Mouse (Mus musculus) embryo, embryonic 10.5 days (tissue): ENCODE measurements at regions not wholly inside any gene's neighbourhood (a gene's known extent, or its start where the extent isn't known, plus 50 kb on each side); places are given as distances from the start of the nearest gene placed in this dataset.

Experiments
- DNase-seq: peaks from one replicate; pipeline ENCODE4 v3.0.0-alpha.2; 2015; ENCODE audit warnings: low spot score

DNA sequence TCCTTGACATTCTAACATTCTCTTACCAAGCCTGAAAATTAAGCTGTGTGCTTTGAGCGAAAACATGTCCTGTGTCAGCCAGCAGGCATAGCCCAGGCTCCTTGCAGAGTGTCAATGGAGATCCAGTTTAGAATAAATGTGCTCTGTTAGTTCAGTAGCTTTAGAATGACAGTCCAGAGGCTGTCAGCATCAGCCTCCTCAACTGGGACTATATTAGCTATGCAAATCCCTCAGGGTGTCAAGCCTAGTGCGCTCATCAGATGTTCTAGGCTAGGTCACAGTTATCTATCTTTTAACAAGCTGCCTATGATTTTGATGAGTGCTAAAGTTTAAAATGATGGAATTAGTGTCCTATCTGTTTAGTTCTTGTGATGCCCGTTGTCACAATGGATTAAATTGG is 281.7 kb upstream of the Btbd3 start:
- DNase-seq, result no peak

DNA sequence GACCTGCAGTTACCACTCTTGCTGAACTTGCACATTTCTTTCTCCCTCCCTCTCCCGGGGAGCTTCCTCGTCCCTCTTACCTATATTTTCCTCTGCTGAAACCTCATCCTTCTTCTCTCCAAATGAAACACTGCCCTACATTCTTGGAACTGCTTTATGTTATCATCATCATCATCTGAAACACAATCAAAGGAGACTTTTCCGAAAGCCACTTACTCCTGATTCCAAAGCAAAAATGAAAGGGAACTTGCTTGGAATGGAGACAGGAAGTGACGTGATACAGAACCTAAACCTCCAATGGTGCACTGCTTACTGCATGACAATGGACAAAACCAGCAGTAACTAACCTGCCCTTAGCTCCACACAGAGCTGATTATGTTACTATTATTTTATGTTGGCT is 287.2 kb upstream of the Btbd3 start:
- DNase-seq, result no peak

DNA sequence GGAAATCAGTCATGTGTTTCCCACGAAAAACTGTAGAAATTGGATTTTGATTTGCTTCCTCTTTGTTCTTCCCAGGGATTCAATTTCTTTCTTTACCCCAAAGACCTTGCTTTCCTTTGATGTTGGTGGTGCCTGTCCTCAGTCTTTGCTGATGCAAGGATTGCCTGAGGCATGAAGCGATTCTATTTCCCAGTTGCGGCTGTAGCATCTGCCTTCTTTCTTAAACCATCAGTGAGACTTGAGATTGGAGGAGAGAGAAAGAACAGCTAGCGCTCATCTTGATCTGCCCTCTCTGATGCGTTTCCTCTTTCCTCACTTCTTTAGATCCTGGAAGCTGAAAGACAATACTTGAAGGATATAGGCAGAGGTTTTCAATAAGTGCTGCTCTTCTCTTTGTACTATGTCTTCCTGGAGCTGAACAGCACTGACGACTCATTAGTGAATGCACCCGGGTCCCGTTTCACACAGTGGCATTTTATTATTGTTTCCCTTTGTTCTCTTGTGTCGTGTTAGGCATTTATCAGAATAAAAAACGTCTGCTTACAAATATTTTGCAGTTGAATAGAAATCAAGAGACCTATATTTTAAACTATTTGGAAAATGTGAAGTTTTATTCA is 289.8 kb upstream of the Btbd3 start:
- DNase-seq, result peak; percentile 12

DNA sequence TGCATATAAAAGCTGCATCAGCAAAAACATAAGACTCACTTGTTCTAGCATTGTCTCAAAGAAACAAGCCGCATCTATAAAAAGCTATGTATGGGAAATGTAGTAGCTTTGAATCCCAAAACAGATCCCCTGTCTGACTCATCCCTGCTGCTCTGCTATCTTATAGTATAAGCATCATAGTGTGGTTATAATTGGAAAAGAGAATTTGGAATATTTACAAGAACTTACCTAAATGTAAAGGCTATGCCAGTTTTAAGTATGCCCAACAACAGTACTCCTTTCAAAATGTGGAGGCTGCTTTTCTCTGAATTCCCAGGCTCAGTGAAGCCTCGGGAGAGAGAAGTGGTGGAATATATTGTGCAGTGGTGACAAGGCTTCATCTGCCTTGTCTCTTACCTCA is 301.5 kb upstream of the Btbd3 start:
- DNase-seq, result no peak

DNA sequence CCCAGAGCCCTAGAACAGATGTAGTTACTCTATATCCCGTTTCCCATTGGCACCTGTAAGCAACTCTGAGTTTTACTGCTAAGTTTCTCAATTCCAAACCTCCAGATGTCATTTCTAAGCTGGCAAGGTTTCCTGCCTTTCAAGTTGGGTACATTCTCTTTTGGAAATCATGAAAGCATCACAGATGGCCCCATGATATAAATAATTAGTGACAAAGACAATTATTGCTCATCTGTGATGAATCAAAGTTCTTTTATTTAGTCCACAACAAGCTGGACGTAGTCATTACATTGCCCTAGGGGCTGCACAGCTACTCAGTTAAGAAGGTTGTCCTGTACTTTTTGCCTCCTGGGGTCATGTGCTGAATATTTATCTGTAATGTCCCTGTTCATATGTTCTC is 303.2 kb upstream of the Btbd3 start:
- DNase-seq, result no peak

DNA sequence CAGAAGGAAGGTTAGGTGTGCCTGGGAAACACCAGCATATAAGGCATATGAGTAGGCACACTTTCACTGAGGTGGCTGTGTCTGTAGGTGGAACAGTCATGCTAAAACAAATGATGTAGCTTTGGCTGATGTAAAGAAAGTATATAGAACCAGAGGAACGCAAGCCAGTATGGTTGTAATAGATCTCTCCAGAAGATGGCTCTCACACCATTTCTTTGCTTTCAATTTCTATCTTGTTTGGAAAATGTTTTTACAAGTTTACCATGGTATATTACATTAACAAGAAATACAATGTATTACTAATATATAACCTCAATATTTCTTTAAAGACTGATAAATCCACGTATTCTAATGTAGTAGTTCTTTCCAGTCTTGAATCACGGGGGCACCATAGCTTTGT is 304.4 kb upstream of the Btbd3 start:
- no peak for DNase-seq

DNA sequence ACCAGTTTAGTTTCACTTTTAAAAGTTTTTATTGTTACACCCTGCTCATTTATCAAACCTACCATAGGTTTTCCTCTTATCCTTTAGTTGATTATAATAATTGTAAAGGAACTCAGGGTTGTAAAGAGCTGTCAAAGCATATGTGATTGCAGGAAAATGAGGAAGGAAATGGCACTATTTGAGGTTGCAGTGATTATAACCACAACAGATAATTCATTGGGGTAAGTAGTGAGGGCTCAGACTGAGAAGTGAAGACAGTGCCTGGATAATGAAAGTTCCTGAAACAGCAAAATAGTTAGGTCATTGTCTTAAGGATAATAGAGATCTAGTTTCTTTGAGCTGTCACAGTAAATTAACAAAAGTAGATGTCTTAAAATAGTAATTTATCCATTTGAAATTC is 305.4 kb upstream of the Btbd3 start:
- no peak for DNase-seq

DNA sequence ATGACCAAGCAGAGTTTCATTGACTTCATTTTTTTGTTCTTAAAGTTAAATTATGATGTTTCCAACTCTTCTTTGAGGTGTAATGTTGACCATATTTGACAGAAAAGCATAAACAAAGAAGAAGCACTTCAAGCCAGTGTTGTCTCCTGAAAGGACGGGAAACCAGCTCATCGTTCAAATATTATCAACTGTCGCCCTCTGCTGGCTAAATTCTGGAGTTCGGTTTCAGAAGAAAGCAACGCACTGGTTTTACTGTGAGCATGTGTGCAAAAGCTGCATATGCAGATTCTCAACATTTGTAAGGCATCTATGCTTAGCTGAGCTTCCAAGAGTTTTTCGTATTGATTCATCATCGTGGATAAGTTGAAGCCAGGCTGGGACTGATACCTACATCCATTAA is 313.6 kb upstream of the Btbd3 start:
- DNase-seq, result peak; percentile 97

DNA sequence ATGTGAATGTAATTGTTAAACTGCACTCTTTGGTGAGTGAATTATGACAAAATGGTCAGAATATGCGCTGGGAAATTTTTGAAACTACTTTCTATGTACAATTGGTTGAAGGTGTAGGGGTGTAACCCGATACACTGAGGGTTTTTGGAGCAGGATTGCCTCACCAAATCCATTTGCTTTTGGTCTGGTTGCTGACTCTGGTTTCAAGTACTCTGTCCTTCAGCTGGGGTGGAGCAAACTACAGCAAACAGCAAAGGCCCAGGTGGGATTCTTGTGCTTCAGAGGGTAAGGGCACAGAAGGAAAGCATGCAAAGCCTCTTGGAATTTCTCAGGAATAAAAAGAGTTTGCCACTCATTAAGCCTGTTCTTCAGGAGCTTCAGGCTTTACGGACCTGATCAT is 316.8 kb upstream of the Btbd3 start:
- DNase-seq, result peak; percentile 6

DNA sequence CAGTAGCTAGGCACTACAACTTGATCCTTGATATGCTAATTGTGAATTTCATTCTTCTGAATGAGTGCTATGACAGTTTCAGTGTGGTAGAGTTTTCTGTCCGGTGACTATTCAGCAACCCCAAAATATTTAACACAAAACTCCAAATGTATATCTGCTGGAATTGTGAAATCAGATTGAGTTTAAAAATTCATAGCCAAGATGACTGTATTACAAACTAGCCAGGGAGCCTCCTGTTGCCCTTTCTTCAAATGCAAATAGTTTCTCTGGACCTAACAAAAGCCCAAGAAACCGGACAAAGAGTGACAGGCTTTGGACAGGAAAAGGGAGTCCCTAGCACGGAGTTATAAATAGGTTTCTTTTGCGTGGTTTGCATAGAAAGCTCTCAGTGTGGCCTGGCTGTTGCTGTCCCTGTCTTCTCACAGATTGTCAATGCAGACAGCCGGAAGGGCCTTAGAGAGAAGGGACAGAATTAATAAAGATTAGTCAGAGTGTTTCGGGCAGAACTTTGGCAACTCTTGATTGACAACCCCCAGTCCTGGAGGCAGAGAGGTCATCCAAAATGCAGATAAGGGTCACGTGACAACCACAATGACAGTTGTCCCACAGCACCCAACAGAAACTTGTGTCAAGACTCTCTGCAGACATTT is 317.4 kb upstream of the Btbd3 start:
- DNase-seq, result peak; percentile 62

DNA sequence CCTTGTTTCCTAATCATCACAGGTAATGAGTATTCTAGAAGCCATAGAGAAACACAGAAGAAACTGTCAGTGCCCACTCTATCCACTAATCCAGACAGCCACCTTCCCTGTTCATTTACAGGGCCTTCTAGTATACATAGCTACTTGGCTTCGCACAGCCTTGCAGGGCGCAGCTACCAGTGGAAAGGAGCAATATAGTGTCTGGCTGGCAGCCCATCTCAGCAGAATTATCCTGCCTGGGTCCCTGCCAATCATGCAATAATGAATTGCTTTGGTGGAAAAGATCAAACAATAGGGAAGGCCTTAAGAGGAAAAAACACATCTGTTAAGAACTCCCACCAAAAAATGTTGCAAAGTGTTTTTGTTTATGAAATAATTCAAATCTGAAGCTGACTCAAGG is 319.8 kb upstream of the Btbd3 start:
- DNase-seq, result no peak

DNA sequence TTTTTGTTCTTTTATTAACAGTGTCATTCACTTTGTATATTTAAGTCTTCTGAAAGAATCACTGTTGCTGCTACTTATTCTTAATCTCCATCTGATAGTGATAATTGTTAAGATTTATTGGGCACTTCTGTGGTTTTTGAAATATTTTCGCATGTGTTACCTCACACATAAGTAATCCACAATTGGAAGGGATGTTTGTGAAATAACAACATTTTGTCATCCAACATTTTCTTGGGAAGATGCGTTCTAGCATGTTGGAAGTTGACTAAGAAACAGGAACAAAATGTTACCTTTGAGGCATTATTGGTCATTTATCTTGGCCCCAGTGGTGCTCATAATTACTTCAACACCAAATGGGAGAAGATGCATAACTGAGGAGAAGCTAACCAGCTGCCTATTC is 323.4 kb upstream of the Btbd3 start:
- DNase-seq, result no peak

DNA sequence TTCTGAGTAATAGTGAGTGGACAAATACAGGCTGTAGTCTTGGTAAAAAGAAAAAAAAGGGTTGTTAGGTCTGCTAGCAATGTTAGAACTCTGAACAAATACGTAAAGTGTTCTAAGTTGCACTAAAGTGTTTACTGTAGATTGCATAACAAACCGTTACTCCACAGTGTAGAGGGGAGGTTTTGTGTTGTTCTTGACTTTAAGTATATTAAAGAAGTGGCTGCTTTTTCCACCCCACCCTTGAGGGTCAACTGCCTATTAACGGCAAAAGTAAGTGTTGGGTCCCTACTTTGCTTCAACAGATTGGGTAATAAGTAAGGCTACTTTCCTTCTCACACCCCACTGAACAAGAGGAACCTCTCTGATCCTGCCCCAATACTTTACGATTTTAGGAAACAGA is 323.9 kb upstream of the Btbd3 start:
- no peak for DNase-seq

DNA sequence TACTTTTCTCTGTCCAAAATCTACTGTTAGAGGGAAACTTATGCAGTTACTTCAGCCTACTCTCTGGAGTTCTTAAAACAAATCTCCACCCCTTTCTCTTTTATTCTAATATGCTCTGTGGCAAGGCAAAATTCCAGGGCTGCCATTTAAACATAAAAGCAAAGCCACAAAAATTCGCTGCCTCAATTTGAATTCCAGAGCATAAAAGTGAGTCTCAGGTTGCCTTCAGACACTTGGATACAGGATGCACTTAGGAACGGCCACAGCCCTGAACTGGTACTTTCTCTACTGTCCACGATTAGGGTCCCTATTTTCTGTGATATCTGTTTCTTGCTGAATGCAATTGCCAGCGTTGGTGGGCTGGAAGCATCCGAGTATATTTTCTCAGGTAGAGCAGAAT is 330.9 kb upstream of the Btbd3 start:
- no peak for DNase-seq

DNA sequence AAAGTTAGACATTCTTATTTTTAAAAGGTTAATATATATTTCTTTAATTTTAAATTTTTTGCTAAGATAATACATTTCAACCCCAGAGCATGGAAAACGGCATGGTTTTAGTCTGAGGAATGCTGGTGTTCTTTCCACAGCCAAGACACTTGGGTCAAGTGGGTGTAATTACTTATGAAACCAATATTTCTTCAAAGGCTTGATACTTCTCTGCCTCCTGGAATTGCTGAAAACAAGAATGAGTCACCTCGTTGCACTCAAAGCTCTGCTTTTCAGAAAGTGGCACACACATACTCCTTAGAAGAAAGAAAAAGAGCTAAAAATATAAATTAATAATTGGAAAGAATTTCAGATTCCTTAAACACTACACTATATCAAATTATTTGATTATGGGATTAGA is 331.8 kb upstream of the Btbd3 start:
- no peak for DNase-seq

DNA sequence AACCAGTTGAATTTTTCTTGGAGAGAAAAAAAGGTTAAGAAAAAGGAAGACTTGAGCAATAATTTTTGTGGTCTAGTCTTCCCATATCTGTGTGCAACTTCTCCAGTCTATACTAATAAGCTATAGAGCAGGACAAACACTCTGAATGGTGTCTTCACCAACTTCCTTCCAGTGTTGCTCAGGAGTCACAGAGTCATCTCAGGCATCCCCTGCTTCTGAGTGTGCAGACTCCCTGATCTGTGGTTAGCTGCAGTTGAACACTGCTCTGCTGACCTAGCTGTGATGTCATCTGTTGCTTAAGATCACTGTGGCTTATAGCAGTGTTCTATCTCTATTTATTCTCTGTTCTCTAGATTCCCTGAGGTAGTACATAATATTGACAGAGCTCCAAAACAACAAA is 357.9 kb upstream of the Btbd3 start:
- DNase-seq, result no peak

DNA sequence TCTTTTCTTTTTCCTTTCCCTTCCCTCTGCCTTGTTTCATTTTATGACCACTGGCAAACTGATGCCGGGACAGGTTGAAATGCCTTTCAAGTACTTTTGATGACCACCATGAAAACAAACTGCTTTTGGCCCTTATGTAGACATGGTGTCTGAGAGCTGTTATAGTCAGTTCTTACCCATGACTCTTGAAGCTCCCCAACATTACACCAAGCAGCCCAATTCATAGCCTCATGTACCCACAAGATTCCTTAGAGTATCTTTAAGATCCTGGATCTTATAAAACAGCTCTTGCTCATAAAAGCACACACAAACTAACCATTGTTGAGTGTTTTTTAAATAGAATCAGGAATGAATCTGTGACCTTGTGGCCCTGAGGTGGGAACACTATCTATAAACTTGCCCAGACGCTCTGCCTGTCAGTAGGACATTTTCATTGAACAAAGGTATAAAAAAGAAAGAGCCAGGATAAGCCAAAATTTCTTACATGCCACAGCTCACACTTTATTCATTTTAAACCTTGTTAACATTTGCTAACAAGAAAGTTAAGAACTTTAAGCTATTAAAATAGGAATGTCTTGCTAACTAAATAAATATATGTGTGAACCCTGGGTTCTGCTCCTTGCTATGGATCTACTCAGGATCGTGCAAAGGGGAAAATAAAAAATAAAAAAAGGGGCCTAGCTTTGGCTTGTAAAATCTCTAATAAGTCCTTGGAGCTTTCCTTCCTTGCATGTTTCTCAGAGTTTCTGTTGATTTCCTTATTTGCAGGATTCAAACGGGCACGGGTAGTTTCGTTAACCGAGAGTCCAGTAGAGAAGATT is 375.9 kb upstream of the Btbd3 start:
- no peak for DNase-seq

DNA sequence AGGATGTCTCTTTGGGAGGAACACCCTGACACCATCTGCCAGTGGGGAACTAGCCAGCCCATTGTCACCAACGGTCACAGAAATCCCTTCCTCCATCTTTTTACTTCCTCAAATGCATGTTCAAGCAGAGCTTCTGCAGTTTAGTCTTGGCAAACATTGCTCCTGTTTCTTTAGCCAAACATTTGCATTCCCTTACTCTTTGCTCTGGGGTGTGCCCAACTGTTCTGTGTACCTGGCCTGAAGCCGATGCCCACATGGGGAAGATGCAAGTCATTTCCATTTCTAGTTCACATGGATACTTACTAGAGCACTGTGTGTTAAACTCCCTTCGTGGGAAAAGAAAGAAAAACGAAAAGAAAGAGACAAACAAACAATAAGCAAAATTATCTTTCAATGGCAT is 386.7 kb upstream of the Btbd3 start:
- no peak for DNase-seq

DNA sequence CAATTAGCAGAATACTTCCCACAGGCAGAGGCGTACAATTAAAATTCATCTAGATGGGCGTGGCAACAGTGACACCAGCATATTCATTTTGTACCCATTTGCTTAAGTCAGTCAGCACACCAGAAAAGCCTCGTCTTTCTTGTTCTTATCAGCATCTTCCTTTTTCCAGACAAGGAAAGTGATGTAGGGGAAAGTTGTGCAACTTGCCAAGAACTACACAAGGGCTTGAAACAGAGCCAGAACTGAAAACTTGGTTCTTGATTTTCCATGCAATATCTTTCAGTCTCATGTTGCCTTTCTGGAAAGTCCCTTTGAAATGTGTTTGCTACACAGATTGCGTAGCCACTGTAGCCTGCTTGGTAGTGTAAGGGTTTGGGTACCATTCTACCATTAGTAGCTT is 401.9 kb upstream of the Btbd3 start:
- DNase-seq, result no peak

DNA sequence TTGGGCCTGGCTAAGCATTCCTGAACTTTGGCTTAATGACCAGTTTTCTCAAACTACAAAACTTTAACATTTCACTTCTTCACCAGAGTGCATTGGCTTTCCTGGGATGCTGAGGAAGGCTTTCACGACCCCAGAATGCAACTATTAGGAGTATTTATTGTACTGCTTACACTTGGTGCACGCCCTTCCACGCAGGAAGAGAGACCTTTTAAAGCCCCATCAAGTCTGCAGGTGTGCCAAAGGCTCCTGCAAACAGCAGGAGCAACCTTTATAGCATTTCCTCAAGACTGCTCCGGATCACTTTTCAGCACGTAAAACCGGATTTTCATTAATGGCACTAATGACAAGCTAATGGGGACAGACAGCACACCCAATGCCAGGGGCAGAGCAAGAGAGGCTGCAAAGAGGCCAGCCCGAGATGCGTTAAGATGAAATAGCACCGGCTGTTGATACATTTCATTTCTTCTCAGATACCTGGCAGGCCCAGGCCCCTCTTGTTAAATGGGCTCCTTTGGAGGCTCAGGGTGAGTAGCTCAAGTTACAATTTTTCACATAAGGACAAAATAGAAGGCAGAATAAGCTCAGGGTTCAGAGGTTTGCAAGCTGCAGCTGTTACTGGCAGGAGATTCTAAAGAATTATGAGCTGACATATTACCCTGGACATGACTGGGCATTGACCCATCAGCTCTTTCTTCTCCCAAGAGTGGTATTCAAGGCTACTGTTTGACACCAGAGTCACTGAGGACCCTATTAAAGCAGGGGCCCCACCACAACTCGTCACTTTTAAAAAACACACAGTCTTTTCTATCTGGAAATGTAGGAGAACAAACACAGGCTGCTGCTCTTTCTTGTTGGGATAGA is 402.7 kb upstream of the Btbd3 start:
- peak; percentile 18 for DNase-seq

DNA sequence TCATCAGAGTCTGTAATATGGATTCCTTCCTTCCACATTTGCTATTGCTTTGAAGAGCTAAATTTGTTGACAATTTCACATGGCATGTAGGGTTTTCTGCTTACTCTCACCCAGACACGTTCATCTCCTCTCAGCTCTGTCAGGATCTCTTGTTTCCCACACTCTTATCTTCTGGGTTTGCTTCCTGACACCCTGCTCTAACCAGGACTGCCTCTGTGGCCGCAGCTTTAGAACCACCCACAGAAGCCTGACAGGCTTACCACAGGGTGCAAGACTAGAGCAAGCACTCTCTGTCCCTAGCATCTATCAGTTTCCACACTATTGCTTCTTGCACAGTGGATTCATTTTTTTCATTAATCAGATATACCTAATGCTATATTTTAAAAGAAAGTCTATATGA is 408.5 kb upstream of the Btbd3 start:
- no peak for DNase-seq

DNA sequence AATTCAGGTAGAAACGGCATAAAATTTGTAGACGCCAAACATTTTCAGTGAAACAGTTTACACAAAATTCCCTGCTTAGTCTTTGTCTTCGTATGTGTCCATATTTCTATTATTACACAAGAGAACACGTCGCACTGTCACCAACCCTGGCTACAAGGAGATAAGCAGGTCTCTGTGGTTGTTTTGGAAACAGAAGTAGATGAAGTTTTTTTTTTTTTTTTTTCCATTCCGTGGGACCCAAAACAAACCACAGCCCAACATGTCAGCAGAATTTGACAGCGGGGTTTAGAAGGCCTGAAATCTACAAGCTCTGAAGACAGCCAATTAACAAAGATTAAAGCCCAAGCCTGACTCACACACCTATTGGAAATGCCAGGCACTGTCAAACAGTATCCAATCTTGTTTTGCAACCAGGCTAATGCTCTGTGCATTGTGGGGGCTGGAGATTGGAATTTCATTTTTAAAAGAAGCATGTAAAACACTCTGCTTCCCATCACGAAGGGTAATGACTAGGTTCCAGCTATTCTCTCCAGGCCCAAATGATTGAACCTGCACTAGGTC is 428.5 kb upstream of the Btbd3 start:
- DNase-seq, result no peak
